Mouse (Mus musculus): ENCODE results near the gene Gm13289. TPM values are rescaled to one million over a fixed set of nuclear protein-coding genes. Genes with fewer than 3 reads are reported as not detected.
"Not testable (repeated sequence)": the region's sequence is repeated elsewhere in the genome, so short reads cannot be mapped to it uniquely, and the experiment has no call there.

The Gm13289 gene
- not detected in 2 replicates for polyA plus RNA-seq (2015; fragmentation: Nextera tagmentation; extraction: Ambion mirVana)

GRCm38 (mm10) chr4:88776622-88777021 is at the start of gene Gm13289:
Gene Gm13289, plus strand, starts transcription at chr4:88776922.
- H3K4me1 ChIP-seq (replicated peaks; ENCODE audit: control insufficient read depth, insufficient read depth, low read length); ATAC-seq: not testable (repeated sequence)
- WGBS, result no CpG with 5 or more reads among the region's 29 CpGs

DNA sequence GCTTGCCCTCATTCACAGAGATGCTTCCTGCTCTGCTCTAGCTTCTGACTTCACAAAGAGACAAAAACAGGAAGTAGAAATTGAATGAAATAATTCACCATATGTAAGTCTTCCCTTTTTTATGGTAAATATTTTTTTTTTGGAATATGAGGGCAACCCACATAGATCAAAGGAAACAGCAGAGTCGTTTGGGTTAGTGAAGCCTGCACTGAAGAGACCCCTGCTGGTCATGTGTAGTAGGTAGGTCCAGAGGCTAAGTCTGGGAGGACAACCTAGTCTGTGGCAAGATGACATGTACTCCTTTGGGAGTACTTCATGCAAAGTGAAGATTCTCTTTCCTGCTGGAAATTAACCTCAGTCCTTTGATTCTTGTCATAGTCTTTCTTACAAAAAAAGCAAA is 49.4 kb upstream of the Gm13289 start:
- peak; percentile 80 for TF ChIP-seq CTCF (IDR thresholded peaks at IDR 0.05; ENCODE audit: low read depth)
- H3K4me2 ChIP-seq (replicated peaks; ENCODE audit: low read depth), result no peak overlapping the region
- ATAC-seq, result no peak
- H3K4me1 ChIP-seq (replicated peaks; ENCODE audit: control insufficient read depth, insufficient read depth, low read length), result no peaks in the 10 kb centered on the region
- no peaks in the 10 kb centered on the region for H3K27me3 ChIP-seq (replicated peaks; ENCODE audit: control insufficient read depth, insufficient read depth, low read length)
- H3K9me3 ChIP-seq (ENCODE audit: control insufficient read depth), result no peaks in the 10 kb centered on the region
- H3K4me3 ChIP-seq (ENCODE audit: low read depth, low read length), result no peak overlapping the region
- H3K27ac ChIP-seq (ENCODE audit: low read depth, low read length), result no peak overlapping the region
- 0% methylated on average over 1 of the region's 1 CpGs for WGBS
- no peak overlapping the region for H3K9ac ChIP-seq (ENCODE audit: low read depth, low read length)
- H3K36me3 ChIP-seq (ENCODE audit: control insufficient read depth, insufficient read depth), result no peaks in the 10 kb centered on the region

More at GRCm38 (mm10) chr4:88776622-88777021, at the start of gene Gm13289:
- H3K4me3 ChIP-seq (ENCODE audit: low read depth, low read length); H3K4me2 ChIP-seq (replicated peaks; ENCODE audit: low read depth); H3K9me3 ChIP-seq (ENCODE audit: control insufficient read depth); H3K27ac ChIP-seq (ENCODE audit: low read depth, low read length); H3K36me3 ChIP-seq (ENCODE audit: control insufficient read depth, insufficient read depth); H3K9ac ChIP-seq (ENCODE audit: low read depth, low read length); H3K27me3 ChIP-seq (replicated peaks; ENCODE audit: control insufficient read depth, insufficient read depth, low read length): not testable (repeated sequence)

DNA sequence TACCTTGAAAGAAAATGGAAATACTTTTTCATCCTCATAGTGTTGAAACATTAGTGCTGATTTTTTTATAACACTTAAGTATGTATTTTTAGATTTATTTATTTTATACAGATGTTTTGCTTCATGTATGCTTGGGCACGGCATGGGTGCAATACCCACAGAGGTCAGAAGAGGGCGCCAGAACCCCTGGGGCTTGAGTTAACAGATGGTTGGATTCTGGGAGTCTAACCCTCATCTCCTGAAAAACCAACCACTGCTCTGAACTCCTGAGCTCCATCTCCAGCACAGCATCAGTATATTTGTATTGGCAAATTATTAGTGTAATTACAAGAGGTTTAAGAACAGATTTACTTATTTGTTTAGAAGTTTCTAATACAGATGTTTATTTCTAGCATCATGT is 38.2 kb upstream of the Gm13289 start:
- no peak for ATAC-seq
- no peaks in the 10 kb centered on the region for H3K9me3 ChIP-seq (ENCODE audit: control insufficient read depth)
- no peaks in the 10 kb centered on the region for H3K27me3 ChIP-seq (replicated peaks; ENCODE audit: control insufficient read depth, insufficient read depth, low read length)
- H3K4me2 ChIP-seq (replicated peaks; ENCODE audit: low read depth), result no peak overlapping the region
- H3K4me1 ChIP-seq (replicated peaks; ENCODE audit: control insufficient read depth, insufficient read depth, low read length), result no peaks in the 10 kb centered on the region
- TF ChIP-seq CTCF (IDR thresholded peaks at IDR 0.05; ENCODE audit: low read depth), result peak; percentile 89
- no peak overlapping the region for H3K4me3 ChIP-seq (ENCODE audit: low read depth, low read length)
- no peaks in the 10 kb centered on the region for H3K36me3 ChIP-seq (ENCODE audit: control insufficient read depth, insufficient read depth)
- no peak overlapping the region for H3K27ac ChIP-seq (ENCODE audit: low read depth, low read length)
- no peak overlapping the region for H3K9ac ChIP-seq (ENCODE audit: low read depth, low read length)
- WGBS, result 4% methylated on average over 2 of the region's 2 CpGs

DNA sequence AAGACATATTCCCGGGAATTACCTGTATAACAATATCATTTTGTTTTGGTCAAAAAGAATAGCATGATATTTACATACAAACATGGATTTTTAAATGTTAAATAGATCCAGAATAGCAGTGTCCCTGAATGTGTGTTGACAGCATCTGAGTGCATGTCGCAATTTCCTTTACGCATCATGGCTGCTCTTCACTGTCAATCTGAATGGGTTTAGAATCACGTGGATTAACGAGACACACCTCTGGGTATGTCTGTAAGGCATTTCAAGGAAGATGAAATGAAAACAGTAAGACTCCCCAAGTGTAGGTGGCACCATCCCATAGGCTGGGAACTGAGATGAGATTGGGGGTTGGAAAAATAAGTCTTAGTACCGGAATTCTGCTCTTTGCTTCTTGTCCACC is 37.7 kb upstream of the Gm13289 start:
- H3K9ac ChIP-seq (ENCODE audit: low read depth, low read length), result no peak overlapping the region
- no peak for ATAC-seq
- H3K36me3 ChIP-seq (ENCODE audit: control insufficient read depth, insufficient read depth), result no peaks in the 10 kb centered on the region
- 83% methylated on average over 6 of the region's 6 CpGs for WGBS
- no peaks in the 10 kb centered on the region for H3K27me3 ChIP-seq (replicated peaks; ENCODE audit: control insufficient read depth, insufficient read depth, low read length)
- H3K4me1 ChIP-seq (replicated peaks; ENCODE audit: control insufficient read depth, insufficient read depth, low read length), result no peaks in the 10 kb centered on the region
- no peak overlapping the region for H3K27ac ChIP-seq (ENCODE audit: low read depth, low read length)
- H3K4me2 ChIP-seq (replicated peaks; ENCODE audit: low read depth), result no peak overlapping the region
- no peak overlapping the region for H3K4me3 ChIP-seq (ENCODE audit: low read depth, low read length)
- no peaks in the 10 kb centered on the region for H3K9me3 ChIP-seq (ENCODE audit: control insufficient read depth)
- TF ChIP-seq CTCF (IDR thresholded peaks at IDR 0.05; ENCODE audit: low read depth), result no peak

GRCm38 (mm10) chr4:88741426-88741825 is 35.3 kb upstream of the Gm13289 start:
- no peaks in the 10 kb centered on the region for H3K9me3 ChIP-seq (ENCODE audit: control insufficient read depth)
- no peak for TF ChIP-seq CTCF (IDR thresholded peaks at IDR 0.05; ENCODE audit: low read depth)
- H3K36me3 ChIP-seq (ENCODE audit: control insufficient read depth, insufficient read depth), result no peaks in the 10 kb centered on the region
- no peaks in the 10 kb centered on the region for H3K27me3 ChIP-seq (replicated peaks; ENCODE audit: control insufficient read depth, insufficient read depth, low read length)
- H3K4me1 ChIP-seq (replicated peaks; ENCODE audit: control insufficient read depth, insufficient read depth, low read length), result no peaks in the 10 kb centered on the region
- 87% methylated on average over 4 of the region's 4 CpGs for WGBS
- no peak overlapping the region for H3K4me2 ChIP-seq (replicated peaks; ENCODE audit: low read depth)
- no peak for ATAC-seq
- H3K27ac ChIP-seq (ENCODE audit: low read depth, low read length), result no peak overlapping the region
- H3K9ac ChIP-seq (ENCODE audit: low read depth, low read length), result no peak overlapping the region
- H3K4me3 ChIP-seq (ENCODE audit: low read depth, low read length), result no peak overlapping the region

DNA sequence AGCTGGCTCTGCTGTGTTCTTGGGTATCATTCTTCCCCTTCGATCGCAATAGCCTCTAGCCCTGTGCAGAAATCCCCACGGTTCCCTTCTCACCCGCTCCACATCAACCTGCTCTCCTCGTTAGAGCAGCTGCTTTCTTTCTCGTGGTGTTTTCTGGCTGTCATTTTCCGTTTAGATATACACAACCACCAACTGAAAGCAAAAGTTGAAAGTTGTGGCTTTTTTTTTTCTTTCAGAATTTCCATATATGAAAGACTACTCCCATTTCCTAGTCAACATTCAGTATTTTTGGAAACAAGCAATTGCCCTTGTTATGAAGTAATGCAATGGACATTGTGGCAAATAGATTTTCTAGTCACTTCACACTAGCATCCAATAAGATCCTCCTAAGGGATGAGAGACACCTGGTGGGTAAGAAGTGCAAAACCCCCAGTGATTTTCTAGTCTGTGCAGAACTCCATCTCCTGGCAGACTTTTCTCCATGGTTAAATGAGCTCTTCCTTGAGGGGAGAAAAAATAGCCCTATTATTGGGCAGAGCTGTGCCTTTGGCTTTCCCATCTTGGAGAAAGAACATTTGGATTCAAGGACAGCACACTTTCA is 33.9 kb upstream of the Gm13289 start:
- Histone ChIP-seq H3K36me3 (ENCODE audit: control insufficient read depth, insufficient read depth) (no peaks in the 10 kb centered on the region), H3K9me3 (ENCODE audit: control insufficient read depth) (no peaks in the 10 kb centered on the region), H3K27me3 (replicated peaks; ENCODE audit: control insufficient read depth, insufficient read depth, low read length) (no peaks in the 10 kb centered on the region), H3K4me3 (ENCODE audit: low read depth, low read length) (no peak overlapping the region), H3K9ac (ENCODE audit: low read depth, low read length) (no peak overlapping the region), H3K27ac (ENCODE audit: low read depth, low read length) (no peak overlapping the region), H3K4me2 (replicated peaks; ENCODE audit: low read depth) (no peak overlapping the region), H3K4me1 (replicated peaks; ENCODE audit: control insufficient read depth, insufficient read depth, low read length) (no peaks in the 10 kb centered on the region)
- 64% methylated on average over 7 of the region's 7 CpGs for WGBS
- peak; percentile 55 for TF ChIP-seq CTCF (IDR thresholded peaks at IDR 0.05; ENCODE audit: low read depth)
- ATAC-seq, result no peak

GRCm38 (mm10) chr4:88744207-88744606 is 32.5 kb upstream of the Gm13289 start:
- no peaks in the 10 kb centered on the region for H3K36me3 ChIP-seq (ENCODE audit: control insufficient read depth, insufficient read depth)
- H3K4me3 ChIP-seq (ENCODE audit: low read depth, low read length), result no peak overlapping the region
- no peaks in the 10 kb centered on the region for H3K4me1 ChIP-seq (replicated peaks; ENCODE audit: control insufficient read depth, insufficient read depth, low read length)
- peak; percentile 33; the same call in 1 of the 2 replicates for TF ChIP-seq CTCF (IDR thresholded peaks at IDR 0.05; ENCODE audit: low read depth)
- no peak overlapping the region for H3K4me2 ChIP-seq (replicated peaks; ENCODE audit: low read depth)
- WGBS, result 64% methylated on average over 3 of the region's 3 CpGs
- ATAC-seq, result no peak
- no peak overlapping the region for H3K9ac ChIP-seq (ENCODE audit: low read depth, low read length)
- H3K9me3 ChIP-seq (ENCODE audit: control insufficient read depth), result no peaks in the 10 kb centered on the region
- no peaks in the 10 kb centered on the region for H3K27me3 ChIP-seq (replicated peaks; ENCODE audit: control insufficient read depth, insufficient read depth, low read length)
- H3K27ac ChIP-seq (ENCODE audit: low read depth, low read length), result no peak overlapping the region

All from intestine, postnatal 0 days (tissue).